Mouse (Mus musculus): ENCODE data around the gene Snx20. TPM values are rescaled to one million over a fixed set of nuclear protein-coding genes. Genes with fewer than 3 reads are reported as not detected.
A peak's percentile ranks its signal among the peaks of the same experiment; 100 is the strongest.

Snx20 gene
- polyA plus RNA-seq, 1 experiment from 2014 or later = 0.83 TPM

DNA sequence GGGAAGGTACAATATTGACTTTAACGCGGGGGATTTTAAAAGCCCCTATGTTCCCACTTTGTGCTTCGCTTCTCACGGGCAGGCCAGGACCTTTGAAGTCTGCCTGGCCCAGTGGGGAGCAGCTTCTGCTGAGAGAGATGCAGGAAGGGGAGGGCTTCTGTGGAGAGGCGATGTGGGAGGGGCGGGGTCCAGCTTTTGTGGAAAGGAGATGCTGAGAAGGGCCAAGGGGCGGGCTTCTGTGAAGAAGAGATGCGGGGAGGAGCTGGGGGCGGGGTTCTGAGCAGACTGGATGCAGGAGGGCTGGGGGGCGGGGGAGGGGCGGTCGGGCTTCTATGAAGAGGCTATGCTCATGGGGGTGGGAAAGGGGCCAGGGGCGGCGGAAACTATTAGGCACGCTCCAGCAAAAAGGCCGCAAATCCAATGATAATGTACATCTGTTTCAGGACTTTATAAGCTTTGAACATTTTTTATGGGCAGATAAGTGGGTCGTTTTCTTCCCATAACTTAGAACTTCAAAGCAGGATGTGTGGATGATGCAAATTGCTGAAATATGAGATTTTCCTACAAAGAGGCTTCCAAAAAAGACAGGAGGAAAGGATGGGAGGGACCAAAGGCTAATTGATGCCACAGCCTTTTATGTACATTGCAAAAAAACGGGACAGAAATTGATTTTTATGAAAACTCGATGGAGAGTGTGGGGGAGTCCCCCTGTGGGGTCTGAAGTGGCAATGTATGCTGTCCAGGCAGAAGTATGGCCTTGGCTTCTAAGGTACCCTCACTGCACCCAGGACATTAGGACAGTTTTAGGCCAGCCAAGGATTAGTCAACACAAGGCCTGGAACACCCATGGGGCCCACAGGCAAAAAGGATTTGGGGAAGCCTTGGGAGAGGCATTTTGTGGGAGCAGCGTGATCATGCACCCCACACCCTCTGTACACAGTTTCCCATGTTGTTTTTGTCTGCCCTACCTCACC, 31.6 kb downstream of the Snx20 start:
- Histone ChIP-seq H3K4me2 (ENCODE audit: low read depth, low read length, severe bottlenecking) (peak overlapping the region; percentile 57), H3K9me3 (ENCODE audit: control insufficient read depth, low read length) (no peaks in the 10 kb centered on the region), H3K36me3 (ENCODE audit: control insufficient read depth, insufficient read depth, low read length) (no peaks in the 10 kb centered on the region), H3K4me3 (ENCODE audit: low read depth, low read length) (peak overlapping the region; percentile 22; the same call in 1 of the 2 replicates), H3K4me1 (replicated peaks; ENCODE audit: control insufficient read depth, insufficient read depth, low read length) (peaks cover 8% of the 10 kb centered on the region; the same call in 1 of the 2 replicates), H3K27ac (ENCODE audit: low read depth, low read length) (peak overlapping the region; percentile 55), H3K27me3 (ENCODE audit: control insufficient read depth, insufficient read depth, low read length) (no peaks in the 10 kb centered on the region), H3K9ac (ENCODE audit: low read length) (peak overlapping the region; percentile 39; the same call in 1 of the 2 replicates)
- ATAC-seq (replicated peaks; ENCODE audit: low FRiP score) (peak; percentile 95), DNase-seq (ENCODE audit: low spot score) (peak; percentile 98)
- WGBS = 6% methylated on average over 19 of the region's 20 CpGs

DNA sequence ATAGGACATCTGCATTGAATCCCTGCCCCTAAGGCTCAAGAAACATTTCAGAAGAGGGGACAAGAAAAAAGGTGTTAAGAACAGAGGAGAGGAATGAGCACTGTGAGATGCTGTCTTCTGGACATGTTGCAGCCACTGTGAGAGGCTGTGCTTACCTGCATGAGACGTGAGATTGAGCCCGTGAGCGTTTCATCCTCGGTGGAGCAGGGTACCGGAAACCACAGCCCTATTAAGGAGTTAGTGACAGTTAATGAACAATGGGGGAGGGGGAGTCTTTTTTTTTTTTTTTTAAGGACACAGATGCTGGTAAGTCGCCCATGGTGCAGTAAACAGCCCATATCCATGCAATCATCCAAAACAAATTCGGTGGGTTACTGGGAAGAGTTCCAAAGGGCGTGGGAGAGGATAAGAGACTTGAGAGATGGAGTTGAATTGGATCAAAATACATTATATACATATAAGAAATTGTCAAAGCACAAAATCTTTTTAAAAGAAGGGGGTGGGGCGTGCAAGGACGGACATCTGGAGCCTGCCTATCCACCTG, 32.4 kb downstream of the Snx20 start:
- Histone ChIP-seq H3K4me2 (ENCODE audit: low read depth, low read length, severe bottlenecking) (peak overlapping the region; percentile 57), H3K27ac (ENCODE audit: low read depth, low read length) (peak overlapping the region; percentile 55), H3K4me3 (ENCODE audit: low read depth, low read length) (peak overlapping the region; percentile 22; the same call in 1 of the 2 replicates), H3K9me3 (ENCODE audit: control insufficient read depth, low read length) (no peaks in the 10 kb centered on the region), H3K36me3 (ENCODE audit: control insufficient read depth, insufficient read depth, low read length) (no peaks in the 10 kb centered on the region), H3K4me1 (replicated peaks; ENCODE audit: control insufficient read depth, insufficient read depth, low read length) (peaks cover 8% of the 10 kb centered on the region; the same call in 1 of the 2 replicates), H3K9ac (ENCODE audit: low read length) (peak overlapping the region; percentile 39; the same call in 1 of the 2 replicates), H3K27me3 (ENCODE audit: control insufficient read depth, insufficient read depth, low read length) (no peaks in the 10 kb centered on the region)
- ATAC-seq (replicated peaks; ENCODE audit: low FRiP score) = peak; percentile 50
- DNase-seq (ENCODE audit: low spot score) = peak; percentile 60
- WGBS = 3% methylated on average over 10 of the region's 10 CpGs

DNA sequence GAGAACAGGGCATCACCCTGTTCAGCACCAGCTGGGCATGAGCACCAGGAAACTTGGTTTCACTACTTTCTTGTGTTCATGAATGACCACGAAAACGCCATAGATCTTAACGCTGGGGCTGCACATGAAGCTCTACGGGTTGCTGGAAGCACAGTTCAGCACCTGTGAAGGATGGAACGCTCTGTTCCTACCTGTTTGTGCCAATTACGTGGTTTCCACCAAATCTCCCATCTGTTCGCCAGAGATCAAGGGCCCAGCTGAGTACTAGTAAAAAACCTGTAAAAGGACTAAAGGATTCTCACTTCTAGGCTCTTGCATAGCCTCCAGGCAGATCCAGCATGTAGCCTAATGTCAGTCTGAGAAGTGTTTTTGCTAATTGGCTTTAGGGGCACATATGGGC, 36.4 kb downstream of the Snx20 start:
- Histone ChIP-seq H3K9me3 (ENCODE audit: control insufficient read depth, low read length) (no peaks in the 10 kb centered on the region), H3K4me1 (replicated peaks; ENCODE audit: control insufficient read depth, insufficient read depth, low read length) (peaks cover 5% of the 10 kb centered on the region; the same call in 1 of the 2 replicates), H3K4me2 (ENCODE audit: low read depth, low read length, severe bottlenecking) (no peak overlapping the region), H3K4me3 (ENCODE audit: low read depth, low read length) (no peak overlapping the region), H3K9ac (ENCODE audit: low read length) (no peak overlapping the region), H3K27me3 (ENCODE audit: control insufficient read depth, insufficient read depth, low read length) (no peaks in the 10 kb centered on the region), H3K36me3 (ENCODE audit: control insufficient read depth, insufficient read depth, low read length) (no peaks in the 10 kb centered on the region), H3K27ac (ENCODE audit: low read depth, low read length) (no peak overlapping the region)
- ATAC-seq (replicated peaks; ENCODE audit: low FRiP score) (no peak), DNase-seq (ENCODE audit: low spot score) (no peak)
- WGBS = 85% methylated on average over 7 of the region's 7 CpGs

DNA sequence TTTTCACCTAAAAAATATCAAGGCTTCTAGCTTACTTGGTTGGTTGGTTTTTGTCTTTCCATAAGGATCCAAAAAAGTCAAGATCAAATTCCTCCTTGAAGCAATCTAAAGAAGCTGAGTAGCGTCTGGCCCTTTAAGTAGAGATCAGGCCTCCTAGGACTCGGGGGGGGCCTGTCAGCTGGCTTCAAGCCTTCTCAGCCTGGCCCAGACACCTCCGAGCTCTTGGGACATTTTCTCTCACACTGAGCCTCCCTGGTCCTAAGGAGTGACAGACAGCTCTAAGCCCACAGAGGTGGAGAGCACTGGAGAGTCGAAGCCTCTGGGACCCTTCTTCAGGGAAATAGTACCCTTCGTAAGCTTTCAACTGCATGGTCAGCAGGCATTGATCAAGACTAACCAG, 37.4 kb downstream of the Snx20 start:
- Histone ChIP-seq H3K36me3 (ENCODE audit: control insufficient read depth, insufficient read depth, low read length) (no peaks in the 10 kb centered on the region), H3K27ac (ENCODE audit: low read depth, low read length) (no peak overlapping the region), H3K4me3 (ENCODE audit: low read depth, low read length) (no peak overlapping the region), H3K4me1 (replicated peaks; ENCODE audit: control insufficient read depth, insufficient read depth, low read length) (peaks cover 5% of the 10 kb centered on the region; the same call in 1 of the 2 replicates), H3K27me3 (ENCODE audit: control insufficient read depth, insufficient read depth, low read length) (no peaks in the 10 kb centered on the region), H3K9me3 (ENCODE audit: control insufficient read depth, low read length) (no peaks in the 10 kb centered on the region), H3K4me2 (ENCODE audit: low read depth, low read length, severe bottlenecking) (no peak overlapping the region), H3K9ac (ENCODE audit: low read length) (no peak overlapping the region)
- DNase-seq (ENCODE audit: low spot score) (no peak), ATAC-seq (replicated peaks; ENCODE audit: low FRiP score) (no peak)
- WGBS = 77% methylated on average over 5 of the region's 5 CpGs

DNA sequence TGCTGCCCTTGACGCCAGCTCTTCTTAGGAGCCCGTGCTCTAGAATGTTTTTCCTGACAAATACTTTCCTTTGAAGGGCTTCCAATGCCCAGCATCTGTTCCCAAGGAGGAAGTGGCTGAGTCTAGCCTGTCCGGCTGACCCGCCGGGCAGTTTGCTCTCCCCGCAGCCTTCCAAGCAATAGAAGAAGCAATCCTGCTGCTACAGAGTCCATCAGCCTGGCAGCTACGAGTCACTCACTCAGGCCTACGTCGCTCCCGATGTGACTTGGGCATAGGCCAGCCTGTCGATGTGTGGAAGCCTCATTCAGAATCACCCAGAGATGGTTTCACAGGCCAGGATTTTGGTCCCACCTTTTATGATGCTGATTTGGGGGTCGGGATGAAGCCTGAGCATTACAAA, 39.9 kb downstream of the Snx20 start:
- Histone ChIP-seq H3K9ac (ENCODE audit: low read length) (no peak overlapping the region), H3K27ac (ENCODE audit: low read depth, low read length) (no peak overlapping the region), H3K4me3 (ENCODE audit: low read depth, low read length) (no peak overlapping the region), H3K27me3 (ENCODE audit: control insufficient read depth, insufficient read depth, low read length) (no peaks in the 10 kb centered on the region), H3K36me3 (ENCODE audit: control insufficient read depth, insufficient read depth, low read length) (no peaks in the 10 kb centered on the region), H3K9me3 (ENCODE audit: control insufficient read depth, low read length) (no peaks in the 10 kb centered on the region), H3K4me2 (ENCODE audit: low read depth, low read length, severe bottlenecking) (no peak overlapping the region), H3K4me1 (replicated peaks; ENCODE audit: control insufficient read depth, insufficient read depth, low read length) (no peaks in the 10 kb centered on the region)
- ATAC-seq (replicated peaks; ENCODE audit: low FRiP score) = no peak
- DNase-seq (ENCODE audit: low spot score) = no peak
- 90% methylated on average over 12 of the region's 12 CpGs for WGBS

DNA sequence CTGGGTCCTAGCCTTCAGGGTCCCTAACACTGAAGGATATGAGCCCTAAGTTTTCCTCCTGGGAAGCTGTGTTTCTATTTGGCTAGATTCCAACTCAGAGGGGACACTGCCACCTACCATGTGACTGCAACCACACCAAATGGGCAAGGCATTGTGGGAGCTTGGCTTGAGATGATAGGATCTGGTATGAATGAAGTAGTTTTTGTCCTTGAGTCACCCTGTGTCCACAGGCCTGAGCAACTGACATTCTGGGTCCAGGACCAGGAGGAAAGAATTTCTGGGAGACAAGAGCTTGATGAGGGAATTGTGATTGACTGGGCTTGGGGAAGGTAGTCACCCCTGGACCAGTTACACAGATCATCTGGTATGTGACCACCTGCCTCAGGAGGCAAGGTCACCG, 42.0 kb downstream of the Snx20 start:
- WGBS = 96% methylated on average over 1 of the region's 1 CpGs
- Histone ChIP-seq H3K9ac (ENCODE audit: low read length) (no peak overlapping the region), H3K4me2 (ENCODE audit: low read depth, low read length, severe bottlenecking) (no peak overlapping the region), H3K27me3 (ENCODE audit: control insufficient read depth, insufficient read depth, low read length) (no peaks in the 10 kb centered on the region), H3K27ac (ENCODE audit: low read depth, low read length) (no peak overlapping the region), H3K4me1 (replicated peaks; ENCODE audit: control insufficient read depth, insufficient read depth, low read length) (no peaks in the 10 kb centered on the region), H3K4me3 (ENCODE audit: low read depth, low read length) (no peak overlapping the region), H3K9me3 (ENCODE audit: control insufficient read depth, low read length) (no peaks in the 10 kb centered on the region), H3K36me3 (ENCODE audit: control insufficient read depth, insufficient read depth, low read length) (no peaks in the 10 kb centered on the region)
- DNase-seq (ENCODE audit: low spot score) (no peak), ATAC-seq (replicated peaks; ENCODE audit: low FRiP score) (no peak)

DNA sequence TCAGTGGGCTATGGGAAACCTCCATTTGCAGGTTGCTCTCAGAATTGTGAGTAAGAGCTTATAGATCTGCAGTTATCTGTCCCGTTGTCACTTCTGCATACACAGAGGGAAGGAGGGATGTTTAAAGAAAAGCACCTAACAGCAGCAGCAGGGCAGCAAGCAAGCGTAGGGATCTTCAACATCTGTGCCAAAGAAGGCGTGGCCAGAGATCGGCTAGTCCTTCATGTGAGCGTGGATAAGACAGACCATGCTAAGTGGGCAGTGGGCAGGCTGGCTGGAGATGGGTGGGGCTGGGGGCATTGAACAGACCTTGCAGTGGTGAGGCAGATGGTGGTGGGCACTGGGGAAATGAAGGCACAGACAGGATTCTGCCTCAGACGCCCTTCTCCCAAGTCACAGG, 45.7 kb downstream of the Snx20 start:
- no peaks in the 10 kb centered on the region for H3K36me3 ChIP-seq (ENCODE audit: control insufficient read depth, insufficient read depth, low read length)
- H3K27ac ChIP-seq (ENCODE audit: low read depth, low read length) = no peak overlapping the region
- H3K9me3 ChIP-seq (ENCODE audit: control insufficient read depth, low read length) = no peaks in the 10 kb centered on the region
- H3K4me2 ChIP-seq (ENCODE audit: low read depth, low read length, severe bottlenecking) = no peak overlapping the region
- no peak overlapping the region for H3K4me3 ChIP-seq (ENCODE audit: low read depth, low read length)
- 86% methylated on average over 6 of the region's 6 CpGs for WGBS
- no peak overlapping the region for H3K9ac ChIP-seq (ENCODE audit: low read length)
- H3K27me3 ChIP-seq (ENCODE audit: control insufficient read depth, insufficient read depth, low read length) = no peaks in the 10 kb centered on the region
- no peak for ATAC-seq (replicated peaks; ENCODE audit: low FRiP score)
- no peak for DNase-seq (ENCODE audit: low spot score)
- no peaks in the 10 kb centered on the region for H3K4me1 ChIP-seq (replicated peaks; ENCODE audit: control insufficient read depth, insufficient read depth, low read length)

DNA sequence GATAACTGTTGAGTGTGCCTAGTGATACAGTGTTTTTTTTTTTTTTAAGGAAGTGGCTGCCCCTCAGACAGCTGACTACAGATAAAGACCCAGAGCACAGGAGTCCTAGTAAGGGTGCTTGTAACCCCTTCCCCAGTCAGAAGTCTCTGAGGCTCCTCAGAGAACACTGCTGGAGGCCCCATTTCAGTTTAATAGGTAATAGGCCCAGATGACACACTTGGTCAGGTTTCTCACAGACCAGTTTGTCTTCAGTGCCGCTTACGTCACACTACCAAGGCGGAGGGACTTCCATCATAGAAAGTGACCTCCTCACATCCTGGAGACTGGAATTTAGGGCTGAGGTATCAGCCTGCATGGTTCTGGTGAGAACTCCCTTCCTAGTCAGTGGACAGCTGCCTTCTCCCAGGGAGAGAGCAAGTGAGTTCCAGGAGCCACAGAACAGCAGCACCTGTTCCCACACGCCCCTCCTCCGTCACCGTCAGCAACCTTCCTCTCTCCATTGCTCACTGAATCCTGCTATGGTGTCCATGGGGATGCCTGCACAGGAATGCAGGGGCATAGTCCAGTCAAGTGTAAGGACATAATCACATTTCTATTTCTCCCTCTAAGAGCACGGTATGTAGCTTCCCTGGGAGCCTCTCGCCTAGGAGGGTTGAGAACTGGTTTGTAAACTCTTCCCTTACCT, 47.6 kb downstream of the Snx20 start:
- H3K36me3 ChIP-seq (ENCODE audit: control insufficient read depth, insufficient read depth, low read length) = no peaks in the 10 kb centered on the region
- no peaks in the 10 kb centered on the region for H3K27me3 ChIP-seq (ENCODE audit: control insufficient read depth, insufficient read depth, low read length)
- DNase-seq (ENCODE audit: low spot score) (no peak), ATAC-seq (replicated peaks; ENCODE audit: low FRiP score) (no peak)
- no peak overlapping the region for H3K4me2 ChIP-seq (ENCODE audit: low read depth, low read length, severe bottlenecking)
- no peak overlapping the region for H3K27ac ChIP-seq (ENCODE audit: low read depth, low read length)
- H3K4me1 ChIP-seq (replicated peaks; ENCODE audit: control insufficient read depth, insufficient read depth, low read length) = no peaks in the 10 kb centered on the region
- 90% methylated on average over 8 of the region's 8 CpGs for WGBS
- H3K9me3 ChIP-seq (ENCODE audit: control insufficient read depth, low read length) = no peaks in the 10 kb centered on the region
- no peak overlapping the region for H3K4me3 ChIP-seq (ENCODE audit: low read depth, low read length)
- H3K9ac ChIP-seq (ENCODE audit: low read length) = no peak overlapping the region
